Mouse (Mus musculus) adrenal gland, postnatal 14 days (tissue): ENCODE results near the gene Slain2. TPM values are rescaled to one million over a fixed set of nuclear protein-coding genes. Genes with fewer than 3 reads are reported as not detected.
A peak's percentile ranks its signal among the peaks of the same experiment; 100 is the strongest.
"Not testable (repeated sequence)": the region's sequence is repeated elsewhere in the genome, so short reads cannot be mapped to it uniquely, and the experiment has no call there.

Experiments used
- DNase-seq: peaks from one replicate; pipeline ENCODE4 v3.0.0; 2021; ENCODE audit warnings: mixed read lengths
- total RNA-seq: library from RNA; stranded (reverse); gene quantifications from 2 replicates; pipeline ENCODE4 v1.2.3, GENCODE M21; 2021

Slain2 gene
- total RNA-seq, 1 experiment from 2014 or later, result 57.0 TPM

GRCm38 (mm10) chr5:72948136-72948535, 34.0 kb downstream of the Slain2 start:
- no peak for DNase-seq

- no peak for DNase-seq
Observed at GRCm38 (mm10) chr5:72950252-72950651, 36.1 kb downstream of the Slain2 start.

GRCm38 (mm10) chr5:72953996-72954604, 40.0 kb downstream of the Slain2 start:
- peak; percentile 48 for DNase-seq

GRCm38 (mm10) chr5:72957281-72957680, 43.2 kb downstream of the Slain2 start:
- peak; percentile 33 for DNase-seq

GRCm38 (mm10) chr5:72960096-72960495, 46.0 kb downstream of the Slain2 start:
- no peak for DNase-seq

- no peak for DNase-seq
Observed at GRCm38 (mm10) chr5:72965706-72966105, 51.6 kb downstream of the Slain2 start.

GRCm38 (mm10) chr5:72972435-72972834, 58.3 kb downstream of the Slain2 start:
- no peak for DNase-seq

GRCm38 (mm10) chr5:72972934-72973333, 58.8 kb downstream of the Slain2 start:
- DNase-seq, result no peak

GRCm38 (mm10) chr5:72974602-72975001, 60.5 kb downstream of the Slain2 start, which contains the start of gene Gm10135:
Gene Gm10135 (minus strand): TSS chr5:72974702.
- no peak for DNase-seq

- no peak for DNase-seq
Observed at GRCm38 (mm10) chr5:72975996-72976395, 61.9 kb downstream of the Slain2 start.

GRCm38 (mm10) chr5:72976539-72976938, 62.4 kb downstream of the Slain2 start:
- no peak for DNase-seq

- DNase-seq, result peak; percentile 23
Observed at GRCm38 (mm10) chr5:72984091-72984490, 70.0 kb downstream of the Slain2 start.

- no peak for DNase-seq
Observed at GRCm38 (mm10) chr5:72987786-72988185, 73.7 kb downstream of the Slain2 start.

GRCm38 (mm10) chr5:72989756-72990155, 75.7 kb downstream of the Slain2 start:
- DNase-seq, result no peak

GRCm38 (mm10) chr5:72992474-72992873, 78.4 kb downstream of the Slain2 start:
- no peak for DNase-seq

- no peak for DNase-seq
Observed at GRCm38 (mm10) chr5:72994424-72994823, 80.3 kb downstream of the Slain2 start.

- no peak for DNase-seq
Observed at GRCm38 (mm10) chr5:72994928-72995327, 80.8 kb downstream of the Slain2 start.

- DNase-seq, result peak; percentile 16
Observed at GRCm38 (mm10) chr5:72995379-72995778, 81.3 kb downstream of the Slain2 start.

GRCm38 (mm10) chr5:72998546-72998945, 84.4 kb downstream of the Slain2 start:
- not testable (repeated sequence) for DNase-seq

- DNase-seq, result no peak
Observed at GRCm38 (mm10) chr5:73004046-73004445, 89.9 kb downstream of the Slain2 start.

GRCm38 (mm10) chr5:73006784-73007581, 92.9 kb downstream of the Slain2 start, which contains the start of gene Slc10a4:
Gene Slc10a4 (plus strand): TSS chr5:73006883.
- DNase-seq, result peak; percentile 45

GRCm38 (mm10) chr5:73007582-73007959, 93.5 kb downstream of the Slain2 start:
- DNase-seq, result no peak

GRCm38 (mm10) chr5:73008230-73008629, 94.1 kb downstream of the Slain2 start:
- DNase-seq, result peak; percentile 22

- DNase-seq, result not testable (repeated sequence)
Observed at GRCm38 (mm10) chr5:73011806-73012205, 97.7 kb downstream of the Slain2 start.
